Mouse (Mus musculus): ENCODE results near the gene Tbxas1.
A peak's percentile ranks its signal among the peaks of the same experiment; 100 is the strongest.

The Tbxas1 gene

DNA sequence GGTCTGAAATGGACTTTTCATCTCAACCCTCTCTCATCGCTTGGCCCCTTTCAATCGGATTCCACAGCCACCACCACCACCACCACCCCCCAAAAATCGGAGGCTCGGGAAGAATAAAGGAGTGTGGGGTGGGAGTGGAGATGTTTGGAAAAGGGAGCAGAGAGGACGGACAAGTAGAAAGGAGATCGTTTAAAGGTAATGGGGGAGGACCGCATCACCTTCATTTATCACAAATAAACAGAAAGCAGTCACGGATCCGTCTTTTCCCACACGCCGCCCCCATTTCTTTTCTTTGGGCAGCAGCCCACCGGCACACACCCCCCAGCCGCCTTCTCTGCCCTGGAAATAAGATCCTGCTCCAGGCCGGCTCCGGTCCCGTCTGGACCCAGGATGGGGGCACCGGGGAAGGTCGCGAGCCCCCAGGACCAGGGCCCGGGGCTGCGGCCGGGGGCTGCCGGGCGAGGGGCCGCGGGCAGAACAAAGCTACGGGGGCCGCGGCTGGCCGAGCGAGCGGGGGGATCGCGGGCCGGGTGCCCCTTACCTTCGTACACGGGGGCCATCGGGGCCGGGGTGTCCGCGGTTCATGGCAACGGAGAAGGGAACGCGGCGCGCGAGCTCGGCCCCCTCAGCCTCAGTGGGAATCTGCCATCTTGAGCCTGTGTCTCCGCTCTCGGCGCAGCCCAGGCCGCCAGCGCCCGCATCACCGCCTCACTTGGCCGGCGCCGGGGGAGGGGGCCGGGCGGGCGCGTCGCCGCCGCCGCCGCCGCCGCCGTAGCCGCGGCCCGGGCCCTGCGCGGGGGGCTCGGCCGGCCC lies at the start of gene Tbxas1:
Gene Tbxas1, plus strand, starts transcription at position 147 of the 813 bp plus-strand sequence.
- DNase-seq (ENCODE audit: low spot score in 2 of 2), result peak in 1 of 2 experiments; percentile 20

DNA sequence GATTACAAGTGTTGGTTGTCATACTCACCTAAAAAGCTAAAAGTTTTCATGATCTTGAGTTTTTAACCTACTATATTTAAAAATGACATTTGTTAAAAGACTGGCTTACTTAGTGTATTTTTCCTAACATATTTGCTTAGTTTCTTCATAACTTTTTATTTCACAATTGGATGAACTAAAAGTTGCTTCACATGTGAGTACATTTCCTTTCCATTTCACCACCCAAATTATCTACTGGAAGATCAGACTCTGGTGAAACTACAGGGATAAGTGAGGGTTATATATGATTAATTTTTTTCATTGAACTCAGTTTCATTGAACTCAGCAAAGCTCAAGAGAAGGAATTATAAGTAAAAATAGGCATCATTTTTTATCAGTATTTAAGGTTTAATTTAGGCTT lies 49.3 kb upstream of the Tbxas1 start:
- no peak for DNase-seq (ENCODE audit: low spot score in 2 of 2)

DNA sequence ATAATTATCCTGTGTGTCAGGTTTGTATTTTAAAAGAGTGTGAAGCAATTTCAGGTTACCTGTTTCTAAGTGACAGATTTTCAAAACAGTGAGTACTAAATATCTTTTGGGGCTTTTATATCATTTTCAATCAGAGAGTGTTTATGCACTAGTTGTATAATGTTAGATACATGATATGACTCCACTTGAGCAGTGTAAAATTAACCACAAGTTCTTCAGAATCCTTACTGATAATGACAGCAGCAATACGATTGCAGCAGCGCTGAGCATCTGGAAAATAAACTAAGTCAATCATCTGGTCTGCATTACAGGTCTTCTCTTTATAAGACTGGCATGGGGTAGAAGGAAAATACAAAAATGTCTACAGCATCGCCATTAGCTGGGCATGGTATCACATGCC lies 48.3 kb upstream of the Tbxas1 start:
- DNase-seq (ENCODE audit: low spot score in 2 of 2), result no peak

DNA sequence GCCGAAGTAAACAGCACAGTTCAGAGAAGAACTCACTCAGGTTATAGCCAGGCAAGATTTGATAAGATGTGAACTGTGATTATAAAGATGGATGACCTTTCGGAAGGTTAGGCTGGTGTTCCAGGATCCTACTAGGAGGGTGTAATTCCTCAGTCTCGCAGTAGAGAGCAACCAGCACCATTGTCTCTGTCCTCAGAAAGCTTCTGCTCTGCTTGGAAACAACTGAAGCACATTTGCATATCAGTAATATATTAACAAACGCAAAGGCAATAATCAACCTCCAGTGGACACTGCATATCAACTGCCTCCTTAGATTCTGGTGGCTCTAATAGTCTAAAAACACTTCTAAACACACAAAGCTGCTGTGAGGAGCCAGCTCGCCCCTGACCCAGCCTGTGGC lies 47.8 kb upstream of the Tbxas1 start:
- DNase-seq (ENCODE audit: low spot score in 2 of 2), result no peak

DNA sequence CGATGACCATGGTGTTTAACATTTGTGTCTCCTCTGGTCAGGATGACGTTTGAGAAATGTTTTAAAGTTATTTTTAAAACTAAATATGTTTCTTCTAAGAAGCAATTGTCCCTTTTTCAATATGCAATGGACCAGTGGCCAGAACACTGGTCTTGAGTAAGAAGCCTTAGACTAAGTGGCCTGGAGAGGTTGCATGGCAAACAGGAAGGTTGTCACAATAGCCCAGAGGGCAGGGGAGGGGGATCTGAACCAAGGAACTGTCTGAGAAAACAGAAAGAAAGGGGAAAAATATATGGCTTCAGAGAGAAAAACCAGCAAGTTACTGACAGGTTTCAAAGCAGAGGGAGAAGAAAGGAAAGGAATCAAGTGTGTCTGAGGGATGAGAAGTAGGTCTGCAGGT lies 47.0 kb upstream of the Tbxas1 start:
- no peak for DNase-seq (ENCODE audit: low spot score in 2 of 2)

DNA sequence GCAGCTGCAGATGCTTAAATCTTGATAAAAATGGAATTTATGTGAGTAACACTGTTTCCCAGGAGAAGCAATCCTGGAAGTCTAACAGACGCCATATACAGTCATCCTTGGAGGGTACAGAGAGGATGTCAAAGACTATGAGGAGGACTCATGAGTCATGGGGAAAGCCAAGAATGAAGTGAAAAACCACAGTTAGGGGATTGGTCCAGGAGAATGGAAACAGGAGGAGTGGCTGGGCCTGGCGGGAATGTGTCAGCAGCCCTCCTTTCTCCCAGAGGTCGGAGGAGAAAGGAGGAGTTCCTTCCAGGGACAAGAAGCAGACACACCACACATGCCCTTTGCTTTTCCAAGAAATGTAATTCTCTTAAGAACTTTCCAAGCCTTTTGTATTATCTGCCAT lies 45.8 kb upstream of the Tbxas1 start:
- DNase-seq (ENCODE audit: low spot score in 2 of 2), result no peak

DNA sequence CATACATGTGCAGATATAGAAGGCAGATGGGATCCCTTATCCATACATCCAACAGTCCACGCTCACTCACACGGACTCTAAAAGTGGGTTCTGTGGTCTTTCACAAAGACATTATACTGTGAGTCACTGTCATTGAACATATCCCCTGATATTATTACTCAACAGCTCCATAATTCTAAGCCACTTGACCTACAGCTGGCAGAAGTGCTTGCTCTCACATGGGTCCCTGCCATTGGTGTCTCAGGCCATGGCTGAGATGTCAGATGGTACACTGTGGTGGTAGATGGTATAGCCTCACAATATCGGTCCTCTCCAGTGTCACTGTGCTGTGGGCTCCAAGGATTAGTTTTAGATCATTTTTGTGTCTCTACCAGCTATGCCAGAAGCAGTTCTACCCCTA lies 41.5 kb upstream of the Tbxas1 start:
- DNase-seq (ENCODE audit: low spot score in 2 of 2), result no peak

DNA sequence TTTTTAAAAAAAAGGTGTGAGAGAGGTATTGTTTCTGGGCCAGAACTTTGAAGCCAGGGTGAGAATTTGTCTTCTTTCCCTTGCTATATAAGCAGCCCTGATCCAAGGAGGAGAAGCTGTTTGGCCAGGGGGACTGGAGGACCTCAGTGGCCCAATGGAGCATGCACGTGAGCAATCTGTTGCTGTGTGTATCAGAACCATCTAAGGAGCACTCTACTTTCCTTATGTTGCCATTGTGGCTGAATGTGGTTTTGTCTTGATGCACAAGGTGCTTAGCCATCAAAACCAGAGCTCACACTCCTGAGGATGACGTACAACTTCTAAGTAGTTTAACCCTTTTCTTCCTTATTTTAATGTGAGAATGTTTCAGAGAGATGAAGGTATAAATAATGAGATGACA lies 40.5 kb upstream of the Tbxas1 start:
- no peak for DNase-seq (ENCODE audit: low spot score in 2 of 2)

DNA sequence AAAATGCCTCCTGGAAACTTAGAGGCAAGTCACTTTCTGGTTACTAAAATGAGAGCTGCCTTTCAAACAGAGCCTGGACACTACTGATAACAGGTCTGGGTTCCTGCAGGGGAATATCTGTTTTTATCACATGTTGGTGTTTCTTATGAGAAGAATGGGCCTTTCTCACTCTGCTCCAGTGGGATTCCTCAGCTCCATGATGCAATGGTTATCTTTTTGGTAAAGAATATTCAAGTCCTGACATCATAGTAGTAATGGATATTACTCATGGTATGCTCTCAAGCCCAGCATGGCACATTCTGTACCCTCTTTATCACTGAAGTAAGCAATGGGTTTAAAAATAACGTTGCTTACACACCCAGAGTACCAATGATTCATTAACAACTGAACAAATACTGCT lies 40.0 kb upstream of the Tbxas1 start:
- DNase-seq (ENCODE audit: low spot score in 2 of 2), result no peak

DNA sequence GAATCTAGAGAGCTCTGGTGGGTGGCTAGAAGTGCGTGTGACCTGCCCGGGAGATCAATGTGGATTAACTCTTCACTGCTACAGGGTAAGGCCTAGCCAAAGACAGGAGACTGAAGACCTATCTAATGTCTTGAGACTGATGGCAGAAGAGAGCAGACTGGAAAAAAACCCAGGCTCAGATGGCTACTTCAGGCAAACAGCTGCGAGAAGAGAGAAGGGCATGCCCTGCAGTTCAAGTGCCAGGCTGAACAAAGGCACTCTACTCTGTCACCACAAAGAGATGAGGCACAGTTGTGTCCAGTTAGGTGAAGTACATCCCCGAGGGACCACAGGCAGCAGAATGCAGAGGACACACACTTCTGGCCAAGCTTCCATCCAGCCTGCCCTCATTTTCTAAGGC lies 37.1 kb upstream of the Tbxas1 start:
- no peak for DNase-seq (ENCODE audit: low spot score in 2 of 2)

DNA sequence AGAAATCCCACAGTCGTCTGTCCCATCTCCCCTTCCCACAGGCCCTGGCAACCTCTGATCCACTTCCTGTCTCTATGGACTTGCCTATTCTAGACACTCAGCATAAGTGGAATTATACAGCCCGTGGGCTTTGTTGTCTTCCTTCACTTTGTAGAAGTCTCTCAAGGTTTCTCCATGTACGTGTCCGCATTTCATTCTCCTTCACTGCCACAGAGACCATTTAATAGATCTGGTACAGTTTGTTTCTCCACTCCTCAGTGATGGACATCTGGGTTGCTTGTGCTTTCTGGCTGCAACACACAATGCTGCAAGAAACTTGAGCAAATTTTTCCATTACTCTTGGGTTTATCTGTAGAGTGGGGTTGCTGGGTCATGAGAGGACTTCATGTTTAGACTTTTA lies 35.3 kb upstream of the Tbxas1 start:
- DNase-seq (ENCODE audit: low spot score in 2 of 2), result no peak

DNA sequence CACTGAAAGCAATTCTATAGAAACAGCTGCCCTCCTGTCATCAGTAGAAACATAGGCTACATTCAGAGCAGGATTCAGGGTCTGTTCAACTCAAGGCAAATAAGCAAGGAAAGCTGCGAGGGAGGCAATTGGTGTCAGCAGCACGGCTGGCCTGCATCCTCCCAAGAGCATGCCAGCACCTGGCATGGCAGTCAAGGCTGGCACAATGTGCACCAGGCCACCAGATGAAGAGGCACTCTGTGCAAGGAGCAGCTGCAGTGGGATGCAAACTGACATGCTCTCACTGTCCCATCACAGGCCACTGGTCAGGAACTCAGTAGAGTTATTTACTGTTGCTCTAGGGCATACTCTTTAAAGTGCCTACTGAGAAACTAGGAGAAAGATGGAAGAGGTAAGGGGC lies 34.8 kb upstream of the Tbxas1 start:
- peak in 1 of 2 experiments; percentile 19 for DNase-seq (ENCODE audit: low spot score in 2 of 2)

DNA sequence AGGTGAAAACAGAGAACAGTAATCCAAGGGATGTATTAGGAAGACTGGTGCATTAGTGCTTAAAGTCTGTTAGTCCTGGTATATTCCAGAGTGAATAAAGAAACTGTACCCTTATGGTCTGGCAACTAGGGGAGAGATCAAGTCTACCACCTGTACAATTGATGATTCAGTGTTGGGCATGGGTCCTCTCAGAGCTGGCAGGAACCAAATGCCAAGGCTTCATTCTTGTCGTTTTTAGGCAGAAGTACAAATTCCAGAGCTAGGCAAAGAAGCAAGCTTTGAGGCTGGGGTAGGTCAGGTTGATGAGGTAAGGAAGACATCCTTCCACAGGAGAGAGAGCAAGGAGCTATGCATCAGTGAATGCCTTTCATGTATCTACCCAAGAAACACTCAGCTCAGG lies 34.4 kb upstream of the Tbxas1 start:
- no peak for DNase-seq (ENCODE audit: low spot score in 2 of 2)

DNA sequence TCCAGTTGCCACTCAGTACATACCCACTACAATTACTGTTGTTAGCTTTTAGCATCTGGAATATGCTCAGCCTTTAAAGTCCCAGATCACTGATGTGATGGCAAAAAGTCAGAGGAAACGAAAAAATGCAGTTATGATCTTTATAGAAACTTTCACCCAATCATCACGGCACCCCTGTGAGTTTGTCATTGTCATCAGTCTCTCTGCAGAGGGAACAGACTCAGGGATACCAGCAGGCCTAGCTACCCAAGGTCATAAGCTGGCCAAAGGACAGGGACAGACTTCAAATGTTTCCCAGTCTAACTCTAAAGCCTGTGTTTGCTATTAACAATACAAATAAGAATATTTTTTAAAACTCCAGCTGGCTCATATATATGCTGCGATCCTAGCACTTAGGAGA lies 33.7 kb upstream of the Tbxas1 start:
- DNase-seq (ENCODE audit: low spot score in 2 of 2), result no peak

DNA sequence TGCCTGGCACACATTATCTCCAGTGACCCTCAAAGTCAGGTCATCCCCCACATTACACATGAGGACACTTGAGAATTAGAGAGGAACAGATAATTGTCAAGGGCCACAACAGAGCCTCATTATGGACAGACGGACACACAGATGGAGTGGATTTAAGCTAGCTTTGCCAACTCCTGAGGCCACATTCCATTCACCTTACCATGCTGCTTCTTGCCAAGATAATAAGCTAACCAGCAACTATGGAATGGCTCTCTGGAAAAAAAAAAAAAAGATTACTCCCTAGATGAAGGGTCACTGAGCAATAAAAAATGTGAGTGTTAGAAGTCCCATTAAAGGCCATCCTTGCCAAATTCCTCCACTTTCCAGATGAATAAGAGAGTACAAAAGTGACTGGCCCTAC lies 30.1 kb upstream of the Tbxas1 start:
- no peak for DNase-seq (ENCODE audit: low spot score in 2 of 2)

DNA sequence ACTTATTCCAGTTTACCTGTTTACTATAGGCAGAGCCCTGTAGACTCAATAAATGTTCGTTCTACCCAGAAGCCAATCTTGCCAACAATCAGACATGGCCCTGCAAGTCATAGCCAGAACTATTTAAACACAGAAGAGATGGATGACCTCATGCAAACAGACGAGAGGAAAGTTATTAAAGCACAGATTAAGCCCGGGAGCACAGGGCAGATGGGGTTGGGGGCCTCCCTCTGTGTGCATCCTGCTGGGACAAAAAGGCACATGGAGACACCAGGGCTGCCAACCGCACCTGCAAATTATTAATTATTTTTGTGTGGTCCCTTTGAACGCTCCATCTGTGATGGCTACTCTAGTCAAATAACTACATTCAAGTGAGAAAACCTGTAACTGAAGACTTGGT lies 29.3 kb upstream of the Tbxas1 start:
- no peak for DNase-seq (ENCODE audit: low spot score in 2 of 2)

DNA sequence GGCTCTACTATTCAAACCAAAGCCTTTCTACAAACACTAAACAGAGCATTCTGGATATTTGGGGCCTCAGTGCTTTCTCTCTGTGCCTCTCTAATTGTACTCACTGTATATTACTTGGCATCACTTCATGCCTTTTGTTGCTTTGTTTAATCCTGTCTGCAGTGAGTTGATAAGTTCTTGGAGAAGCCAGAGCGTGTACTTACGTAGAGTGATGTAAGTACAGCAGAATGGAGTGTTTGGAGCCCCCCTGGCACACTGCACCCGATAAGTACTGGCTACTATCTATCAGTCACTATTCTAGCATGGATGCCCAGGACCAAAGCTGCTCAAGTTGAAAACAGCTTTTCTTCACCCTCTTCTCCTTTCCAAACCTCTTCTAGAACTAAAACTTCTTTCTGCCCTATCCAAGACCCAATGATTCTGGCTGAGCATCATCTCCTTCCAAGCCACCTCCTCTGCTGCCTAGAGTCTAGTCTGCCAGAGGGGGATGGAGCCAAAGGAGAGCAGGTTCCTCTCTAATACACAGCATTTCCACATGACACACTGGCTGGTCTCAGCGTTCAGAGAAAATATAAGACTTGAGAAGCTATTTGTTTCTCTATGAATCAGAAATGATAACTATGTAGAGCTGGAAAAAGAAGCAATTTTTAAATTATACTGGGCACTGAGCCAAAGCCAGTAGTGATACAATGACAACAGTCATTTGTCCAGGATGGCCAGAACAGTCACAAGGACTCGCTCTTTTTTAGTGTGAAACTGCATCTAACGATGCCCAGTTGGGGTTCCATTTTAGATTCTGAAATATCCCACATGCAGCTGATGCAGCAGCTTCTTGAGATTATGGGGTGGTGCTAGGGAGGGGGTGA lies 28.6 kb upstream of the Tbxas1 start:
- DNase-seq (ENCODE audit: low spot score in 2 of 2), result no peak

DNA sequence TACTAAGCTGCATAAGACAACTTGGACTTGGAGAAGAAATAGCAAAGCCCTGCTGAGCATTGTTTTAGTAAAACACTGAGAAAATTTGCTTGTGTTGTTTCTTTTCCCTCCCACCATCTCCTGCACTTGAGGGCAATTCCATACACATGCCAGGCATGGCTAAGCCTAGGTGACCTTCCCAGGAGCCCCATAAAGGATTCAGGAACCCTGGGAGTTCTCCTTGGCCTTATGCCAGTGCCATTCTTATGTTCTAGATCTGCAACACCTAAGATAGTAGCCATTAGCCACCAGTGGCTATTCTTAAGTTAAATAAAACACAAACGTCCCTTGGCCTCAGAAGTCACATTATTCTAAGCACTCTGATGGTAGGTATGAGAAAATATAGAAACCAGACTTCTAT lies 27.8 kb upstream of the Tbxas1 start:
- no peak for DNase-seq (ENCODE audit: low spot score in 2 of 2)

DNA sequence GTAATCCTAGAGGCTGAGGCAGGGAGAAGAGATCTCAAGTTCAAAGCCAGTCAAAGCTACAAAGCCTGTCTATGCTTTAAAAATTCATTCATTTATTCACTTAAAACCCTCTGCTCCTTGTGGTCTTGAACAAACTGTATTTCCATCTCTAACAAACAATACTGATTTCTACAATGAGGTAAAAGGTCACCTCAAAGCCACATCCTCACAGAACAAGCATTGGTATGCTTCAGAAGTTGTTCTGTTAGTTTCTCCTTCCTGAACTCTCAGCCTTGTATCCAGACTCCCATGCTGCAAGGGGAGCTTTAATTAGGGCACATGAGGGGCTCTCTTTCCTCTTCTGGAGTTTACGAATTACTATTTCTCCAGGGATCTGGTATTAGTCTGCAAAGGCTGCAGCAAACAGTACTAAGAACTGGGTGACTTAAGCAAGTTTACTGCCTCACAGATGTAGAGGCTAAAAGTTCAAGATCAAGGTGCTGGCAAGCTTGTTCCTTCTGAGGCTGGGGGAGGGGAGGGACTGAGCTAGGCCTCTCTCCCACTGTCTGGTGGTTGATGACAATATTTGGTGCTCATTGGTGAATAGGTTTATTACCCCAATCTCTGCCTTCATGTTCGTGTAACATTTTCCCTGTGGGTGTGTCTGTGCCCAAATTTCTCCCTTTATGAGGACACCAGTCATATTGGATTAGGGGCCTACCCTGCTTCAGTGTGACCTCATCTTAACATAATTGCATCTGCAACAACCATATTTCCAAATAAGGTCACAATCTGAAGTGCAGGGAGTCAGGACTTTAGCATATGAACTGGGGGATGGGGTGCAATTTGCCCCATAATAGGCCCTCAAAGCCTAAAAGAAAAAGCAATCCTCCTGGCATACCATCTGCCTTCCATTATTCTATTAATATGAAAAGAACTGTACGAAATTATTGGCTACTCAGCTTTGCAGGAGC lies 27.0 kb upstream of the Tbxas1 start:
- no peak for DNase-seq (ENCODE audit: low spot score in 2 of 2)

DNA sequence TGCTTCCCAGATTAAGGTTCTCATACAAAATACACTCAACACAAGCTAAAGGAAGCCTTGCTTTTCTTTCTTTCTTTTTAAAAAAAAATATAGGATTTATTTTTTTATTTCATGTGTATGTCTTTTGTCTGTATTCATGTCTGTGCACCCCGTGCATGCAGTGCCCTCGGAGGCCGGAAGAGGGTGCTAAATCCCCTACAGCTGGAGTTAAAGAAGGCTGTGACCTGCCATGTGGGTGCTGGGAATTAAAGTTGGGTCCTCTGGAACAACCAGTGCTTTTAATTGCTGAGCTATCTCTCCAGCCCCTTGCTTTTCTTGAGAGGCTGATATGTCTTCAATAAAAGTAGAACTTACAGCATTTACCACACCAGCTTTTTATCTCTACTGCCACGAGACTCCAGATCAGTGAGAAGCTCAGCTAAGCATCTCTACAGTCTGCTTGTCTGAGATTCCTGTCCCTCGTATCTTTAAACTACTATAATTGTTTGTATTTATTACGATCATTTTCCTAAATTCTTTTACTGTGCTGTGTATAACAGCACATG lies 24.4 kb upstream of the Tbxas1 start:
- no peak for DNase-seq (ENCODE audit: low spot score in 2 of 2)

DNA sequence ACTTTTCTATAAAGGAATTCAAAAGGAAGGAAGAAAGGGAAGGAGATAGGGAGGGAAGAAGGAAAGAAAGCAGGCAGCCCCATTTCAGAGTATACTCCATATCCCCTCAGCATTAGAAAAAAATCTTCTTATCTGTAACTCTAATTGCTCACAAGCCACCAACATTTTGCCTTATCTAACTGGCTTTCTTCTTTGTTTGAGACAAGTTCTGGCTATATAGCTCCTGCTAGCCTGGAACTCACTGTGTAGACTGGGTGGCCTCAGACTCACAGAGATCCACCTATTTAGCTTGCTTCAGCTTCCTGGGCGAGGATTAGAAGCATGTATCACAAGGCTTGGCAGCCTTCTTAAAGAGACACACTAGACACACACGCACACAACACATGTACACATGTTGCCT lies 23.5 kb upstream of the Tbxas1 start:
- DNase-seq (ENCODE audit: low spot score in 2 of 2), result no peak

DNA sequence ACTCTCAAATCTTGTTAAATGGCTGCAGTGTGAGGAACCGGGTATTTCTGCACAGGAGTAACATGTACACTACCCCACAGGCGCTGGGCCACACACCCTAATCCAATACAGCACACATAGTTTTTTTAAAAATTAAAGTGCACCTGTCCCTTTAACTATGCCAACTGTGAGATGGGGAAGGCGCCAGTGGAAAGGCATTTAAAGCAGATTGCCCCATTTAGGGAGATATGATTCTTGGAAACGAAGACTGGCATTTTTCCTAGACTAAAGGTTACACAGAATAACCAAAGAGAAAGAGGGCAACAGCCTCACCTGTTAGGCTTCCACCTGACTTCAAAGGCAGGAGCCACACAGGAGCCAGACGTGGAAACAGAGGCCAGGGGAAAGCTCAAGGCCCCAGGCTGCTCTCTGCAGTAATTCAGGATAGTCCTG lies 21.6 kb upstream of the Tbxas1 start:
- DNase-seq (ENCODE audit: low spot score in 2 of 2), result no peak
